29 mouse cellular contexts compared by ENCODE assay signal in genomic region chr1:82095101-82095500, GRCm38 (mm10).
DNase-seq lines count a peak whose midpoint lies in the region; ATAC-seq and TF ChIP-seq lines count a peak whose summit lies in the region.
"Had no signal": no experiment of that assay in that cellular context is flagged by ENCODE, and none has a peak within 500 bp of the region (broad histone marks: within the 10 kb centered on the region; RNA-seq: fewer than 3 reads in every experiment).

No protein-coding gene starts in this region.

- H3K4me3 ChIP-seq in kidney, adult 2 months (ENCODE audit: insufficient read depth, low read depth, low read length): no peak overlapping the region
- H3K4me3 ChIP-seq in kidney, embryonic 16.5 days (ENCODE audit: low read length): no peak overlapping the region
- H3K4me3 ChIP-seq in liver, adult 2 months (ENCODE audit: insufficient read depth, low read depth, low read length): no peak overlapping the region
- H3K4me3 ChIP-seq: embryonic facial prominence, embryonic 12.5 days; embryonic facial prominence, embryonic 15.5 days; erythroblast, embryonic 14.5 days; forebrain, embryonic 10.5 days; forebrain, embryonic 12.5 days had no signal

- no peak for ATAC-seq in kidney, embryonic 16.5 days (ENCODE audit: low FRiP score, low TSS enrichment)
- ATAC-seq: CD4-positive, CD25-positive, alpha-beta regulatory T cell, adult 4 months; forebrain, embryonic 14.5 days; forebrain, embryonic 16.5 days had no signal

- H3K9me3 ChIP-seq in kidney, embryonic 16.5 days (ENCODE audit: low read length): no peaks in the 10 kb centered on the region
- H3K9me3 ChIP-seq: embryonic facial prominence, embryonic 12.5 days; embryonic facial prominence, embryonic 15.5 days; forebrain, embryonic 10.5 days; forebrain, embryonic 12.5 days; G1E had no signal

- H3K4me1 ChIP-seq in kidney, adult 2 months (ENCODE audit: control insufficient read depth, insufficient read depth, low read length): no peaks in the 10 kb centered on the region
- no peaks in the 10 kb centered on the region for H3K4me1 ChIP-seq in kidney, embryonic 16.5 days (ENCODE audit: insufficient read depth, low read length)
- no peaks in the 10 kb centered on the region for H3K4me1 ChIP-seq in liver, adult 2 months (ENCODE audit: control insufficient read depth, insufficient read depth, low read length)
- H3K4me1 ChIP-seq: embryonic facial prominence, embryonic 12.5 days; forebrain, embryonic 10.5 days; forebrain, embryonic 12.5 days had no signal

- no peaks in the 10 kb centered on the region for H3K36me3 ChIP-seq in kidney, adult 2 months (ENCODE audit: control insufficient read depth, insufficient read depth, low read length)
- H3K36me3 ChIP-seq in kidney, embryonic 16.5 days (ENCODE audit: insufficient read depth, low read length): no peaks in the 10 kb centered on the region
- H3K36me3 ChIP-seq in liver, adult 2 months (ENCODE audit: control insufficient read depth, insufficient read depth, low read length): no peaks in the 10 kb centered on the region
- H3K36me3 ChIP-seq: embryonic facial prominence, embryonic 12.5 days; embryonic facial prominence, embryonic 15.5 days; forebrain, embryonic 10.5 days; forebrain, embryonic 12.5 days; G1E had no signal

- no peak overlapping the region for H3K4me2 ChIP-seq in kidney, embryonic 16.5 days (replicated peaks; ENCODE audit: low read depth, low read length)
- H3K4me2 ChIP-seq: embryonic facial prominence, embryonic 12.5 days; embryonic facial prominence, embryonic 15.5 days; forebrain, embryonic 12.5 days had no signal

- H3K27me3 ChIP-seq in kidney, adult 2 months (replicated peaks; ENCODE audit: control insufficient read depth, insufficient read depth, low read length): no peaks in the 10 kb centered on the region
- no peaks in the 10 kb centered on the region for H3K27me3 ChIP-seq in kidney, embryonic 16.5 days (ENCODE audit: insufficient read depth, low read length)
- H3K27me3 ChIP-seq in liver, adult 2 months (ENCODE audit: control insufficient read depth, insufficient read depth, low read length): no peaks in the 10 kb centered on the region
- H3K27me3 ChIP-seq: CH12.LX; embryonic facial prominence, embryonic 12.5 days; embryonic facial prominence, embryonic 15.5 days; forebrain, embryonic 12.5 days had no signal

- no peaks in the 10 kb centered on the region for H3K79me2 ChIP-seq in liver, adult 2 months (ENCODE audit: control insufficient read depth, insufficient read depth, low read length)

- TF ChIP-seq POLR2A in kidney, adult 2 months (IDR thresholded peaks at IDR 0.05; ENCODE audit: low read depth, low read length): no peak
- TF ChIP-seq POLR2A in liver, adult 2 months (IDR thresholded peaks at IDR 0.05; ENCODE audit: extremely low read depth, insufficient read depth, low read length): no peak

- peak; percentile 22 for DNase-seq in kidney, adult 2 months
- peak; percentile 19 for DNase-seq in liver, adult 2 months (ENCODE audit: extremely low read depth, low read depth, low spot score)
- DNase-seq in liver (no peak), 3T3-L1 (ENCODE audit: low read depth, low spot score) (peak; percentile 66)
- peak; percentile 28 for DNase-seq in Muller cell, postnatal 12 days (ENCODE audit: inconsistent ontology term)
- DNase-seq in left cerebral cortex, adult 9 months (ENCODE audit: low spot score in 2 of 2): no peak
- no peak for DNase-seq in c-Kit-positive CD71-positive TER-119-positive erythroid progenitor cells, embryonic 14.5 days (ENCODE audit: low spot score)
- DNase-seq: adrenal gland, adult 8-10 months; adrenal gland, postnatal 14 days; adrenal gland, postnatal 36 days; B cell, adult 2 months; cerebellum, adult 11 months; cerebellum, adult 18-20 months; cerebellum, adult 8-10 months; cerebellum, adult 9-11 months; cerebellum, postnatal 14 days; cerebellum, postnatal 36 days; embryo, embryonic 11 days had no signal

- no peak for TF ChIP-seq CTCF in kidney, adult 2 months (conservative IDR thresholded peaks at IDR 0.05; ENCODE audit: insufficient read depth, insufficient read length, low read depth, low read length)
- no peak for TF ChIP-seq CTCF in liver, adult 2 months (IDR thresholded peaks at IDR 0.05; ENCODE audit: low read depth, low read length)

- H3K9ac ChIP-seq in kidney, embryonic 16.5 days (replicated peaks; ENCODE audit: low read length): no peak overlapping the region
- no peak overlapping the region for H3K9ac ChIP-seq in liver, adult 2 months (ENCODE audit: low read depth, low read length)
- H3K9ac ChIP-seq: embryonic facial prominence, embryonic 12.5 days; embryonic facial prominence, embryonic 15.5 days; forebrain, embryonic 12.5 days had no signal

- no peak overlapping the region for H3K27ac ChIP-seq in kidney, adult 2 months (ENCODE audit: insufficient read depth, low read depth, low read length)
- H3K27ac ChIP-seq in kidney, embryonic 16.5 days (ENCODE audit: low read length): no peak overlapping the region
- H3K27ac ChIP-seq in liver, adult 2 months (replicated peaks; ENCODE audit: insufficient read depth, low read depth, low read length): no peak overlapping the region
- H3K27ac ChIP-seq: embryonic facial prominence, embryonic 12.5 days; embryonic facial prominence, embryonic 15.5 days; forebrain, embryonic 10.5 days; forebrain, embryonic 12.5 days had no signal

- WGBS in kidney, adult 2 months: 83% methylated on average over 2 of the region's 2 CpGs
- 92% methylated on average over 2 of the region's 2 CpGs for WGBS in kidney, embryonic 16.5 days
- 93% methylated on average over 2 of the region's 2 CpGs for WGBS in liver, adult 2 months

Comparison
In these comparisons a context has a peak if more than half of its experiments do, and no peak if none do; other contexts are left out.
1. DNase-seq: peak in kidney, adult 2 months (single experiment), liver, adult 2 months (single experiment), 3T3-L1 (single experiment) and Muller cell, postnatal 12 days (single experiment); none in liver (single experiment), left cerebral cortex, adult 9 months (0 of 2) and c-Kit-positive CD71-positive TER-119-positive erythroid progenitor cells, embryonic 14.5 days (single experiment).